ENCODE assay signal across 10 mouse cellular contexts in genomic region chr17:72237315-72237714, GRCm38 (mm10).
DNase-seq lines count a peak whose midpoint lies in the region; ATAC-seq and TF ChIP-seq lines count a peak whose summit lies in the region.
"Had no signal": no experiment of that assay in that cellular context is flagged by ENCODE, and none has a peak within 500 bp of the region (broad histone marks: within the 10 kb centered on the region; RNA-seq: fewer than 3 reads in every experiment).

No protein-coding gene starts in this region.

- DNase-seq in embryonic facial prominence, embryonic 14.5 days (ENCODE audit: low spot score), result peak; percentile 73
- no peak for DNase-seq in embryonic facial prominence, embryonic 10.5 days (ENCODE audit: low spot score)
- peak; percentile 27 for DNase-seq in kidney, postnatal 4 days
- DNase-seq in 3T3-L1 (ENCODE audit: low read depth, low spot score), result peak; percentile 35
- DNase-seq in forebrain, postnatal 0 days, result peak; percentile 51
- DNase-seq in yolk sac, embryonic 10.5 days (ENCODE audit: low spot score), result no peak
- no peak for DNase-seq in B cell, adult 2 months
- DNase-seq: thymus, adult 2 months had no signal

- WGBS in embryonic facial prominence, embryonic 14.5 days, result 64% methylated on average over 1 of the region's 1 CpGs
- 90% methylated on average over 1 of the region's 1 CpGs for WGBS in embryonic facial prominence, embryonic 10.5 days
- 95% methylated on average over 1 of the region's 1 CpGs for WGBS in kidney, embryonic 16.5 days
- 26% methylated on average over 1 of the region's 1 CpGs for WGBS in forebrain, postnatal 0 days

- no peaks in the 10 kb centered on the region for H3K36me3 ChIP-seq in embryonic facial prominence, embryonic 14.5 days (ENCODE audit: control insufficient read depth, insufficient read depth, low read length)
- H3K36me3 ChIP-seq in embryonic facial prominence, embryonic 10.5 days (replicated peaks), result no peaks in the 10 kb centered on the region
- no peaks in the 10 kb centered on the region for H3K36me3 ChIP-seq in kidney, embryonic 16.5 days (ENCODE audit: insufficient read depth, low read length)
- H3K36me3 ChIP-seq in forebrain, postnatal 0 days (ENCODE audit: insufficient read depth), result no peaks in the 10 kb centered on the region

- no peak for TF ChIP-seq CTCF in forebrain, postnatal 0 days (IDR thresholded peaks at IDR 0.05; ENCODE audit: low read depth)

- H3K4me3 ChIP-seq in embryonic facial prominence, embryonic 14.5 days (ENCODE audit: low read depth, low read length), result no peak overlapping the region
- H3K4me3 ChIP-seq in embryonic facial prominence, embryonic 10.5 days, result no peak overlapping the region
- no peak overlapping the region for H3K4me3 ChIP-seq in kidney, embryonic 16.5 days (ENCODE audit: low read length)
- no peak overlapping the region for H3K4me3 ChIP-seq in forebrain, postnatal 0 days (ENCODE audit: low read depth, low read length)
- H3K4me3 ChIP-seq: megakaryocyte, embryonic 14.5 days had no signal

- H3K9me3 ChIP-seq in embryonic facial prominence, embryonic 14.5 days (ENCODE audit: control insufficient read depth, low read length), result peaks cover 5% of the 10 kb centered on the region; the same call in 1 of the 2 replicates
- H3K9me3 ChIP-seq in embryonic facial prominence, embryonic 10.5 days, result peaks cover 3% of the 10 kb centered on the region; the same call in 1 of the 2 replicates
- H3K9me3 ChIP-seq in kidney, embryonic 16.5 days (ENCODE audit: low read length), result peaks cover 4% of the 10 kb centered on the region; the same call in 1 of the 2 replicates
- no peaks in the 10 kb centered on the region for H3K9me3 ChIP-seq in forebrain, postnatal 0 days (ENCODE audit: low read length)

- H3K9ac ChIP-seq in embryonic facial prominence, embryonic 14.5 days (ENCODE audit: low read depth, low read length), result no peak overlapping the region
- H3K9ac ChIP-seq in kidney, embryonic 16.5 days (replicated peaks; ENCODE audit: low read length), result no peak overlapping the region
- no peak overlapping the region for H3K9ac ChIP-seq in forebrain, postnatal 0 days

- no peak overlapping the region for H3K4me2 ChIP-seq in embryonic facial prominence, embryonic 14.5 days (ENCODE audit: low read depth, low read length)
- no peak overlapping the region for H3K4me2 ChIP-seq in kidney, embryonic 16.5 days (replicated peaks; ENCODE audit: low read depth, low read length)
- H3K4me2 ChIP-seq in forebrain, postnatal 0 days (ENCODE audit: low read depth), result no peak overlapping the region

- no peaks in the 10 kb centered on the region for H3K4me1 ChIP-seq in embryonic facial prominence, embryonic 14.5 days (ENCODE audit: control insufficient read depth, insufficient read depth, low read length)
- H3K4me1 ChIP-seq in embryonic facial prominence, embryonic 10.5 days, result no peaks in the 10 kb centered on the region
- H3K4me1 ChIP-seq in kidney, embryonic 16.5 days (ENCODE audit: insufficient read depth, low read length), result no peaks in the 10 kb centered on the region
- H3K4me1 ChIP-seq in forebrain, postnatal 0 days (ENCODE audit: insufficient read depth), result no peaks in the 10 kb centered on the region
- H3K4me1 ChIP-seq: megakaryocyte, embryonic 14.5 days had no signal

- H3K27me3 ChIP-seq in embryonic facial prominence, embryonic 14.5 days (replicated peaks; ENCODE audit: control insufficient read depth, insufficient read depth, low read length), result no peaks in the 10 kb centered on the region
- no peaks in the 10 kb centered on the region for H3K27me3 ChIP-seq in embryonic facial prominence, embryonic 10.5 days (replicated peaks; ENCODE audit: low read depth, poor library complexity, severe bottlenecking)
- no peaks in the 10 kb centered on the region for H3K27me3 ChIP-seq in kidney, embryonic 16.5 days (ENCODE audit: insufficient read depth, low read length)
- no peaks in the 10 kb centered on the region for H3K27me3 ChIP-seq in forebrain, postnatal 0 days (ENCODE audit: insufficient read depth, low read length)
- H3K27me3 ChIP-seq: megakaryocyte, embryonic 14.5 days had no signal

- ATAC-seq in embryonic facial prominence, embryonic 14.5 days (ENCODE audit: low read depth), result 0 out of 2 replicates have a peak, but pooled peaks have one; percentile 33
- no peak for ATAC-seq in kidney, embryonic 16.5 days (ENCODE audit: low FRiP score, low TSS enrichment)
- no peak for ATAC-seq in forebrain, postnatal 0 days

- no peak overlapping the region for H3K27ac ChIP-seq in embryonic facial prominence, embryonic 14.5 days (replicated peaks; ENCODE audit: low read depth, low read length)
- no peak overlapping the region for H3K27ac ChIP-seq in embryonic facial prominence, embryonic 10.5 days (replicated peaks)
- no peak overlapping the region for H3K27ac ChIP-seq in kidney, embryonic 16.5 days (ENCODE audit: low read length)
- H3K27ac ChIP-seq in forebrain, postnatal 0 days (ENCODE audit: low read depth, low read length), result no peak overlapping the region

Comparison
In these comparisons a context has a peak if more than half of its experiments do, and no peak if none do; other contexts are left out.
1. DNase-seq: peak in embryonic facial prominence, embryonic 14.5 days (single experiment), kidney, postnatal 4 days (2 of 2), 3T3-L1 (single experiment) and forebrain, postnatal 0 days (single experiment); none in embryonic facial prominence, embryonic 10.5 days (single experiment), yolk sac, embryonic 10.5 days (single experiment) and B cell, adult 2 months (0 of 2).